Mouse (Mus musculus) heart, postnatal 0 days (tissue): ENCODE data around the gene Rpp14.

Experiments used
- CTCF ChIP-seq: IDR thresholded peaks from 2 replicates; pipeline ENCODE4 v1.5.1; 2016; ENCODE audit warnings: antibody characterized with exemption, control low read depth, low read depth
- EP300 ChIP-seq: IDR thresholded peaks from 2 replicates; pipeline ENCODE4 v1.6.1; 2016; ENCODE audit warnings: antibody characterized with exemption, low read depth

DNA sequence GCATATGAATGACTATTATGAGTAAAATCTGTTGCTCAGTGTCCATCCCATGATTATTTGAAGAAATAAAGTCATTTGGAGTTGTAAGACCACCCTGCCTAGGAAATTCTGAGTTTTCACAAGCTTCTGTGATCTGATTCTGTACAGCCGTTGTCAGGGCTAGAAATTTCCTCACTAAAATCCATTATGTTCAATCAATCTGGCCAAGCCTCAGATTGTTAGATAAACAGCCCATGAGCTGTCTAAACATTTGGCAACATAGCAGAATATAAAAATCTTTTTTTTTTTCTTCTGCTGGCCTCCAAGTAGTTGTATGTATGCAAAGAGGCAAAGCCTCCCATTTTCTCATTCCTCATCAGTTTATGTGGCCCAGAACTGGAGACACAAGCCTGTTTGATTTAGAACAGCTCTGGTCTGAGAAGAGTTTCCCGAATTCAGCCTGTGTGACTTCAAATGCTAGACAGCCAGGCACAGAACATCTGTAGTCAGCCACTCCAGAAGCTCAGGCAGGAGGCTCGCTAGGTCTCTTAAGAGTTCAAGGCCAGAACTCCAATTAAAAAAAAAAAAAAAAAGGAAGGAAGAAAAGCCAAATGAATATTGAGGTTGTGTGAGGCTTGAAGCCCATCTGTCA is 14.9 kb downstream of the Rpp14 start:
- TF ChIP-seq CTCF (no peak), EP300 (no peak)
